Comparison of ENCODE assay signal across 12 mouse cellular contexts in the genomic region with DNA sequence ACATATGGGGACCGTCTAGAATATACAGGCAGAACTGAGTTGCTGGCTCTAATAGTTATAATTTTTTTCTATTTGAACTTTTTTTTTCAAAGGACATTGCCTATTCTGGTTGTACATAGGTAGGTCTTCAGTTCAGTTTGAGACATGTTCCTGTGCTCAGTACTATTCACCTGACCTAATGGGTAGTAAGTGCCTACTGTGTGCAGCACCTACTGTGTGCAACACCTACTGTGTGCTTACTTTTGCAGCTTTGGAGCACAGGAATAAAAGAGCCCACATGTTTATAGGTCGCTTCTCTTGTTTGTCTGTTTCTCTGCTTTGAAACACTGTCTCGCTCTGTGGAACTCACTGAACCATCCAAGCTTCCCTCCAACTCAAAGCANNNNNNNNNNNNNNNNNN.
DNase-seq lines count a peak whose midpoint lies in the region; ATAC-seq and TF ChIP-seq lines count a peak whose summit lies in the region.
"Had no signal": no experiment of that assay in that cellular context is flagged by ENCODE, and none has a peak within 500 bp of the region (broad histone marks: within the 10 kb centered on the region; RNA-seq: fewer than 3 reads in every experiment).

No protein-coding gene starts in this region.

- 86% methylated on average over 3 of the region's 3 CpGs for WGBS in heart, embryonic 16.5 days
- 80% methylated on average over 3 of the region's 3 CpGs for WGBS in stomach, embryonic 14.5 days
- 74% methylated on average over 3 of the region's 3 CpGs for WGBS in stomach, postnatal 0 days
- 82% methylated on average over 3 of the region's 3 CpGs for WGBS in intestine, embryonic 15.5 days
- 82% methylated on average over 3 of the region's 3 CpGs for whole genome bisulfite sequencing in midbrain, postnatal 0 days

- peak overlapping the region; percentile 77 for H3K4me2 ChIP-seq in heart, embryonic 16.5 days (ENCODE audit: low read depth, low read length)
- H3K4me2 ChIP-seq in stomach, embryonic 14.5 days (replicated peaks; ENCODE audit: low read depth, low read length) = peak overlapping the region; percentile 61; the same call in 1 of the 2 replicates
- no peak overlapping the region for H3K4me2 ChIP-seq in stomach, postnatal 0 days (replicated peaks; ENCODE audit: low read depth)
- peak overlapping the region; percentile 64; the same call in 1 of the 2 replicates for H3K4me2 ChIP-seq in intestine, embryonic 15.5 days (replicated peaks)
- H3K4me2 ChIP-seq in midbrain, postnatal 0 days (ENCODE audit: low read depth, low read length, poor library complexity, severe bottlenecking) = no peak overlapping the region

- H3K36me3 ChIP-seq in heart, embryonic 16.5 days (ENCODE audit: control insufficient read depth, insufficient read depth) = no peaks in the 10 kb centered on the region
- H3K36me3 ChIP-seq in stomach, embryonic 14.5 days (ENCODE audit: control insufficient read depth, insufficient read depth, low read length) = no peaks in the 10 kb centered on the region
- H3K36me3 ChIP-seq in stomach, postnatal 0 days (ENCODE audit: control insufficient read depth, insufficient read depth, low read length) = no peaks in the 10 kb centered on the region
- no peaks in the 10 kb centered on the region for H3K36me3 ChIP-seq in intestine, embryonic 15.5 days
- H3K36me3 ChIP-seq in midbrain, postnatal 0 days (ENCODE audit: insufficient read depth, low read length) = no peaks in the 10 kb centered on the region

- ATAC-seq in heart, embryonic 16.5 days (replicated peaks; ENCODE audit: extremely low read depth, insufficient read depth, low FRiP score) = no peak
- ATAC-seq in stomach, embryonic 14.5 days (ENCODE audit: insufficient number of reproducible peaks, insufficient read depth, low FRiP score, low read depth) = no peak
- no peak for ATAC-seq in stomach, postnatal 0 days (ENCODE audit: low FRiP score, low TSS enrichment)
- ATAC-seq in intestine, embryonic 15.5 days = no peak
- ATAC-seq in midbrain, postnatal 0 days (ENCODE audit: low FRiP score) = no peak

- H3K27ac ChIP-seq in heart, embryonic 16.5 days (ENCODE audit: low read length) = no peak overlapping the region
- H3K27ac ChIP-seq in stomach, embryonic 14.5 days (ENCODE audit: low read length) = peak overlapping the region; percentile 94; the same call in 1 of the 2 replicates
- H3K27ac ChIP-seq in stomach, postnatal 0 days (replicated peaks) = no peak overlapping the region
- H3K27ac ChIP-seq in intestine, embryonic 15.5 days = no peak overlapping the region
- H3K27ac ChIP-seq in midbrain, postnatal 0 days (ENCODE audit: low read depth, low read length) = no peak overlapping the region

- no peak overlapping the region for H3K9ac ChIP-seq in heart, embryonic 16.5 days (ENCODE audit: low read length)
- no peak overlapping the region for H3K9ac ChIP-seq in stomach, embryonic 14.5 days (replicated peaks; ENCODE audit: low read depth, low read length)
- H3K9ac ChIP-seq in stomach, postnatal 0 days (ENCODE audit: low read length) = no peak overlapping the region
- H3K9ac ChIP-seq in intestine, embryonic 15.5 days = no peak overlapping the region
- no peak overlapping the region for H3K9ac ChIP-seq in midbrain, postnatal 0 days (replicated peaks; ENCODE audit: low read length, poor library complexity, severe bottlenecking)

- peaks cover 37% of the 10 kb centered on the region for H3K4me1 ChIP-seq in heart, embryonic 16.5 days (ENCODE audit: control insufficient read depth, insufficient read depth, low read length)
- H3K4me1 ChIP-seq in stomach, embryonic 14.5 days (ENCODE audit: control insufficient read depth, insufficient read depth, low read length) = peaks cover 36% of the 10 kb centered on the region
- no peaks in the 10 kb centered on the region for H3K4me1 ChIP-seq in stomach, postnatal 0 days (replicated peaks; ENCODE audit: control insufficient read depth, insufficient read depth)
- H3K4me1 ChIP-seq in intestine, embryonic 15.5 days (replicated peaks) = peaks cover 22% of the 10 kb centered on the region
- H3K4me1 ChIP-seq in midbrain, postnatal 0 days (ENCODE audit: insufficient read depth, low read length) = peaks cover 8% of the 10 kb centered on the region; the same call in 1 of the 2 replicates

- no peak for TF ChIP-seq EP300 in stomach, postnatal 0 days (optimal IDR thresholded peaks at IDR 0.05)

- no peak for TF ChIP-seq CTCF in stomach, postnatal 0 days (IDR thresholded peaks at IDR 0.05; ENCODE audit: low read depth)
- no peak for TF ChIP-seq CTCF in midbrain, postnatal 0 days (IDR thresholded peaks at IDR 0.05)

- H3K4me3 ChIP-seq in heart, embryonic 16.5 days (ENCODE audit: low read length) = no peak overlapping the region
- H3K4me3 ChIP-seq in stomach, embryonic 14.5 days (ENCODE audit: low read depth, low read length) = peak overlapping the region; percentile 42
- no peak overlapping the region for H3K4me3 ChIP-seq in stomach, postnatal 0 days (ENCODE audit: low read depth, low read length)
- no peak overlapping the region for H3K4me3 ChIP-seq in intestine, embryonic 15.5 days (replicated peaks)
- H3K4me3 ChIP-seq in midbrain, postnatal 0 days (ENCODE audit: low read depth, low read length) = no peak overlapping the region

- no peaks in the 10 kb centered on the region for H3K27me3 ChIP-seq in heart, embryonic 16.5 days (ENCODE audit: control insufficient read depth, insufficient read depth, low read length)
- no peaks in the 10 kb centered on the region for H3K27me3 ChIP-seq in stomach, embryonic 14.5 days (ENCODE audit: control insufficient read depth, insufficient read depth, low read length)
- H3K27me3 ChIP-seq in stomach, postnatal 0 days (ENCODE audit: control insufficient read depth, insufficient read depth, low read length) = no peaks in the 10 kb centered on the region
- H3K27me3 ChIP-seq in intestine, embryonic 15.5 days (replicated peaks) = no peaks in the 10 kb centered on the region
- H3K27me3 ChIP-seq in midbrain, postnatal 0 days (ENCODE audit: insufficient read depth, low read length) = no peaks in the 10 kb centered on the region

- no peaks in the 10 kb centered on the region for H3K9me3 ChIP-seq in heart, embryonic 16.5 days (replicated peaks; ENCODE audit: control insufficient read depth, low read length)
- no peaks in the 10 kb centered on the region for H3K9me3 ChIP-seq in stomach, embryonic 14.5 days (ENCODE audit: control insufficient read depth, low read depth, low read length)
- H3K9me3 ChIP-seq in stomach, postnatal 0 days (ENCODE audit: control insufficient read depth, low read length) = no peaks in the 10 kb centered on the region
- no peaks in the 10 kb centered on the region for H3K9me3 ChIP-seq in intestine, embryonic 15.5 days
- H3K9me3 ChIP-seq in midbrain, postnatal 0 days (ENCODE audit: low read length) = no peaks in the 10 kb centered on the region

- no peak for DNase-seq in heart, adult 8-10 months (ENCODE audit: low spot score)
- DNase-seq in stomach, postnatal 0 days (ENCODE audit: low spot score) = no peak
- DNase-seq in adrenal gland, adult 2 months = no peak
- DNase-seq in layer of hippocampus, postnatal 10 days (ENCODE audit: low spot score in 2 of 2) = no peak
- no peak for DNase-seq in midbrain, postnatal 0 days (ENCODE audit: low spot score)
- DNase-seq: adrenal gland, postnatal 36 days; cerebellum, adult 18-20 months; lung, postnatal 36 days; thymus, postnatal 36 days had no signal

Comparison
In these comparisons a context has a peak if more than half of its experiments do, and no peak if none do; other contexts are left out.
1. H3K4me2 ChIP-seq: peak in heart, embryonic 16.5 days (single experiment), stomach, embryonic 14.5 days (single experiment) and intestine, embryonic 15.5 days (single experiment); none in stomach, postnatal 0 days (single experiment) and midbrain, postnatal 0 days (single experiment).